Mouse (Mus musculus) megakaryocyte, embryonic 14.5 days (primary cell): ENCODE results near the gene Gfpt2.

ENCODE experiments used
- FLI1 ChIP-seq: IDR thresholded peaks from 2 replicates; pipeline ENCODE4 v1.6.1; 2012; ENCODE audit warnings: low read length, inconsistent platforms, mixed read lengths
- GATA1 ChIP-seq: IDR thresholded peaks from 3 replicates; pipeline ENCODE4 v1.6.1; 2012; ENCODE audit warnings: mixed read lengths, low read length, inconsistent platforms, borderline replicate concordance

DNA sequence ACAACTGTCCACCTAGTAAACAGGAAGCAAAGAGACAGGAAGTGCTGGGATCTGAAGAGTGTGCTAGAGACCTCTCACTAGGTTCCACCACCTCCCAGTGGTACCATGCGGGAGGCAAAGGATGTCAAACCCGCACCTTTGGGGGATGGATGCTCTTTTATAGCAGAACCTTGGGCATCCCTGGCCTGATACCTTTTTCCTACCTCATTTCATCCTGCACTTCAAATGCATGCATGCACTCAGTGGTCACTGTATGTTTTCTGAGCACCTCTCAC is 27.9 kb upstream of the Gfpt2 start:
- TF ChIP-seq GATA1 (no peak), FLI1 (no peak)
